Mouse (Mus musculus) 3134 (cell line): ENCODE results near the gene Nod1.

Source experiments
- DNase-seq: peaks from one replicate; pipeline ENCODE4 v3.0.0-alpha.2; 2011; ENCODE audit warnings: low spot score; ENCODE audit not compliant: insufficient read length; ENCODE audit errors: extremely low read depth

The Nod1 gene

GRCm38 (mm10) chr6:54891384-54891783 is 81.0 kb downstream of the Nod1 start:
- DNase-seq, result no peak

- DNase-seq, result no peak
These were observed 82.2 kb downstream of the Nod1 start for GRCm38 (mm10) chr6:54890221-54890620.

- DNase-seq, result no peak
These were observed 86.2 kb downstream of the Nod1 start for GRCm38 (mm10) chr6:54886195-54886594.

- DNase-seq, result no peak
These were observed 89.0 kb downstream of the Nod1 start for GRCm38 (mm10) chr6:54883424-54883823.

GRCm38 (mm10) chr6:54880086-54880485 is 92.3 kb downstream of the Nod1 start:
- DNase-seq, result no peak

- DNase-seq, result no peak
These were observed 93.9 kb downstream of the Nod1 start for GRCm38 (mm10) chr6:54878546-54878945.

GRCm38 (mm10) chr6:54877651-54878050 is 94.8 kb downstream of the Nod1 start:
- no peak for DNase-seq

- DNase-seq, result no peak
These were observed 95.6 kb downstream of the Nod1 start for GRCm38 (mm10) chr6:54876782-54877181.
